Mouse (Mus musculus) B cell, adult (primary cell): ENCODE data around the gene Mcpt1. TPM values are rescaled to one million over a fixed set of nuclear protein-coding genes. Genes with fewer than 3 reads are reported as not detected.

Source experiments
- total RNA-seq: library from RNA; stranded (reverse); gene quantifications from 4 replicates; pipeline ENCODE4 v1.2.4, GENCODE M21; 2023; ENCODE audit not compliant: inconsistent age

Gene Mcpt1
- not detected in 4 replicates for total RNA-seq

DNA sequence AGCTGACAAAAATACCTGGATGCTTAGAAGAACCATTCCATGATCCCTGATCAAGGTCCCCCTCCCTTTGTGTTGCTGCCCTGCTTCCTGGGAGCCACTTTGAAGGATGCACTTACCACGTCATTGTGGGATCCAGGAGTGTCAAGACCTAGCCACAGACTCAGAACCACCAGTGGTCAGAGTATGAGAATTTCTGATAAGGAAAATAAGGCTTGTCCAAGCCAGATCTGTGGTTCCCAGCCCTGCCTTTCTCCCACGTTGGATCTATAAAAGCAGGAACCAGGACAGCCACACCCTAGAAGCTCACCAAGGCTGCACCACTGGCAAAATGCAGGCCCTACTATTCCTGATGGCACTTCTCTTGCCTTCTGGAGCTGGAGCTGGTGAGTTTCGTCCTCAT, at the start of gene Mcpt1:
Mcpt1 (plus strand) TSS at position 301 of the 400 bp plus-strand sequence.

DNA sequence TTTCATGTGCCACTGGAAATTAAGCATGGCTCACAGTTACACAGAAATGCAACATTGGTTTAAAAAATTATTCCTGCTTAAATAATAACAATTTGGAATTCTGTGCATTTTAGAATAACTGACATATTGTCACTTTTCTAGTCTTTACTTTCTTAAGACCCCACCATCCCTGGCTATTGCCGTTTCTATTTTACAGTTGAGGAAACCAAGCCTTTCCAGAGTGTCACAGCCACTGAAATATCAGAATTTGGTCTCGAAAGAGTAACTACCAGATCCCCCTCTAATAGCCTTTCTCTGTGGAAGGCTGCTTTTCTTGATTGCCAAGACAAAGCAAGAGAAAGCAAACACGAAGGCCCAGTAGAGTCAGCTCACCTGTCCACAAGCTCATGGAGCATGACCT, 12.6 kb downstream of the Mcpt1 start, which contains the start of gene Mcpt9:
Mcpt9 (minus strand) TSS at position 101 of the 400 bp plus-strand sequence.

DNA sequence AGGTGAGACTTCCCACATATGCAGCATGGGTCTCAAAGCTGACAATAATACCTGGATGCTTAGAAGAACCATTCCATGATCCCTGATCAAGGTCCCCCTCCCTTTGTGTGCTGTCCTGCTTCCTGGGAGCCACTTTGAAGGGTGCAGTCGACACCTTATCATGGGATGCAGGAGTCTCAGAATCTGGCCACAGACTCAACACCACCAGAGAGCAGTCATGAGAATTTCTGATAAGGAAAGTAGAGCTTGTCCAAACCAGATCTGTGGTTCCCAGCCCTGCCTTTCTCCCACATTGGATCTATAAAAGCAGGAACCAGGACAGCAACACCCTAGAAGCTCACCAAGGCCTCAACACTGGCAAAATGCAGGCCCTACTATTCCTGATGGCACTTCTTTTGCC, 24.0 kb downstream of the Mcpt1 start, which contains the start of gene Mcpt2:
Mcpt2 (plus strand) TSS at position 250 of the 400 bp plus-strand sequence.

DNA sequence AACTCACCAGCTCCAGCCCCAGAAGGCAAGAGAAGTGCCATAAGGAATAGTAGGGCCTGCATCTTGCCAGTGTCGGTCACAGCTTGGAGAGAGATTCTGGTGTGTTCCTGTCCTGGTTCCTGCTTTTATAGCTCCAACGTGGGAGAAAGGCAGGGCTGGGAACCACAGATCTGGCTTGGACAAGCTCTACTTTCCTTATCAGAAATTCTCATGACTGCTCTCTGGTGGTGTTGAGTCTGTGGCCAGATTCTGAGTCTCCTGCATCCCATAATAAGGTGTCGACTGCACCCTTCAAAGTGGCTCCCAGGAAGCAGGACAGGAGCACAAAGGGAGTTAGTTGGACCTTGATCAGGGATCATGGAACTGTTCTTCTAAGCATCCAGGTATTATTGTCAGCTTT, 44.4 kb downstream of the Mcpt1 start, which contains the start of gene Mcpt4:
Mcpt4 (minus strand) TSS at position 101 of the 400 bp plus-strand sequence.

Other genes with a start within 250 kb of the Mcpt1 start
- 0.24 to 1.4 TPM (median 0.48 TPM) in 3 of 4 replicates, not detected in the other for gene Adcy4, start 233.9 kb upstream of the Mcpt1 start, total RNA-seq
- 86.4 to 109 TPM (median 93.4 TPM) in 4 replicates for gene Ripk3, start 229.1 kb upstream of the Mcpt1 start, total RNA-seq
- gene Nfatc4, start 194.8 kb upstream of the Mcpt1 start, total RNA-seq, result not detected in 4 replicates
- gene Nynrin, start 164.0 kb upstream of the Mcpt1 start, total RNA-seq, result 0.06 to 0.09 TPM in 2 of 4 replicates, not detected in the others
- 0.22 TPM in 1 of 4 replicates, not detected in the others for gene Cbln3, start 133.6 kb upstream of the Mcpt1 start, total RNA-seq
- gene Khnyn, start 133.0 kb upstream of the Mcpt1 start, total RNA-seq, result 92.3 to 98.0 TPM (median 96.5 TPM) in 4 replicates
- gene Sdr39u1, start 117.7 kb upstream of the Mcpt1 start, total RNA-seq, result 25.6 to 37.3 TPM (median 31.5 TPM) in 4 replicates
- 0.66 TPM in 1 of 4 replicates, not detected in the others for gene Cma1, start 73.3 kb upstream of the Mcpt1 start, total RNA-seq
- gene Cma2, start 67.0 kb upstream of the Mcpt1 start, total RNA-seq, result not detected in 4 replicates
- gene Mcpt9, start 12.5 kb downstream of the Mcpt1 start, total RNA-seq, result not detected in 4 replicates
- gene Mcpt2, start 24.1 kb downstream of the Mcpt1 start, total RNA-seq, result 0.51 TPM in 2 of 4 replicates, not detected in the others
- 0.61 TPM in 1 of 4 replicates, not detected in the others for gene Mcpt4, start 44.3 kb downstream of the Mcpt1 start, total RNA-seq
- gene Mcpt8, start 67.3 kb downstream of the Mcpt1 start, total RNA-seq, result not detected in 4 replicates
- not detected in 4 replicates for gene Ctsg, start 84.6 kb downstream of the Mcpt1 start, total RNA-seq
- gene Gzme, start 102.7 kb downstream of the Mcpt1 start, total RNA-seq, result not detected in 4 replicates
- gene Gzmd, start 114.6 kb downstream of the Mcpt1 start, total RNA-seq, result not detected in 4 replicates
- gene Gzmg, start 141.6 kb downstream of the Mcpt1 start, total RNA-seq, result not detected in 4 replicates
- gene Gzmn, start 156.6 kb downstream of the Mcpt1 start, total RNA-seq, result not detected in 4 replicates
- gene Gzmf, start 193.4 kb downstream of the Mcpt1 start, total RNA-seq, result not detected in 4 replicates
- not detected in 4 replicates for gene Gzmc, start 216.7 kb downstream of the Mcpt1 start, total RNA-seq
- gene Gzmb, start 244.3 kb downstream of the Mcpt1 start, total RNA-seq, result 0.83 to 0.96 TPM (median 0.84 TPM) in 3 of 4 replicates, not detected in the other